Mouse (Mus musculus) CH12.LX (cell line): Measurements from ENCODE around the gene Serf1.

Experiments
- CTCF ChIP-seq, 2 experiments: IDR thresholded peaks in 1 of 2; conservative IDR thresholded peaks in 1 of 2; 2 replicates each; pipeline ENCODE4 v1.5.1; 2011 to 2012; ENCODE audit warnings: low read depth in 2 of 2, low read length in 2 of 2, improper control_type of control experiment in 1 of 2, inconsistent platforms in 1 of 2, mild to moderate bottlenecking in 1 of 2, moderate library complexity in 1 of 2
- EP300 ChIP-seq: IDR thresholded peaks from 2 replicates; pipeline ENCODE4 v1.6.1; 2011; ENCODE audit warnings: low read length, improper control_type of control experiment
- ETS1 ChIP-seq: conservative IDR thresholded peaks from 2 replicates; pipeline ENCODE4 v1.6.1; 2012; ENCODE audit warnings: low read depth, mild to moderate bottlenecking, inconsistent platforms, low read length, improper control_type of control experiment, moderate library complexity
- MAFK ChIP-seq: IDR thresholded peaks from 2 replicates; pipeline ENCODE4 v1.6.1; 2011; ENCODE audit warnings: low read length, improper control_type of control experiment; ENCODE audit not compliant: insufficient replicate concordance
- MAX ChIP-seq: IDR thresholded peaks from 2 replicates; pipeline ENCODE4 v1.6.1; 2011; ENCODE audit warnings: low read length, improper control_type of control experiment
- MAZ ChIP-seq: IDR thresholded peaks from 2 replicates; pipeline ENCODE4 v1.6.1; 2012; ENCODE audit warnings: low read depth, mild to moderate bottlenecking, inconsistent platforms, low read length, improper control_type of control experiment, moderate library complexity
- MEF2A ChIP-seq: IDR thresholded peaks from 2 replicates; pipeline ENCODE4 v1.6.1; 2014; ENCODE audit warnings: low read depth, mild to moderate bottlenecking, inconsistent platforms, low read length, improper control_type of control experiment, borderline replicate concordance
- MXI1 ChIP-seq: IDR thresholded peaks from 2 replicates; pipeline ENCODE4 v1.6.1; 2011; ENCODE audit warnings: mild to moderate bottlenecking, low read depth, low read length, improper control_type of control experiment
- NELFE ChIP-seq: IDR thresholded peaks from 2 replicates; pipeline ENCODE4 v1.6.1; 2011; ENCODE audit warnings: low read depth, low read length, improper control_type of control experiment
- POLR2A ChIP-seq: IDR thresholded peaks from 2 replicates; pipeline ENCODE4 v1.6.1; 2011; ENCODE audit warnings: low read depth, mild to moderate bottlenecking, improper control_type of control experiment, low read length
- RAD21 ChIP-seq: IDR thresholded peaks from 2 replicates; pipeline ENCODE4 v1.6.1; 2011; ENCODE audit warnings: low read depth, mild to moderate bottlenecking, low read length, improper control_type of control experiment, moderate library complexity
- RCOR1 ChIP-seq: conservative IDR thresholded peaks from 2 replicates; pipeline ENCODE4 v1.6.1; 2012; ENCODE audit warnings: low read depth, mild to moderate bottlenecking, inconsistent platforms, low read length, improper control_type of control experiment

DNA sequence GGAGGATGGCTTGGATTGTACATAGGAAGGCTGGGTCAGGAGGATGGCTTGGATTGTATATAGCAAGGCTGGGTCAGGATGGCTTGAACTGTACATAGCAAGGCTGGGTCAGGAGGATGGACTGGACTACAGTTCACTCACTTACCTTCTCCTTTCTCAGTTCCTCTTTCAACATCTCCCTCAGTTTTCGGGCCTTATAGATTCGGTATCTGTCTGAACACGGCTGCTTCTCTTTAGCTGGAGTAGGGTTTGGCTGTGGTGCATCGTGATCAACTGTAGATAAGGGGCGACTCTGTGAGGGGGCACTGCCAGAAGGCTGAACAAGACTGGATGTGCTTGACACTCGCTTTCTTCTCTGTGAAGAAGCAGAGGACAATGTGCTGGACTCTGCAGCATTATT lies 9.0 kb upstream of the Serf1 start:
- TF ChIP-seq POLR2A (no peak), RCOR1 (no peak), CTCF (conservative IDR thresholded peaks at IDR 0.05 in 1 of 2, IDR thresholded peaks at IDR 0.05 in 1 of 2; ENCODE audit: low read depth in 2 of 2, low read length in 2 of 2) (no peak), EP300 (peak; percentile 87), MEF2A (no peak), RAD21 (no peak), MXI1 (no peak), NELFE (no peak), ETS1 (no peak), MAFK (no peak), MAZ (no peak), MAX (no peak)
